Mouse (Mus musculus): ENCODE data around the gene Fam69b.

Gene Fam69b

DNA sequence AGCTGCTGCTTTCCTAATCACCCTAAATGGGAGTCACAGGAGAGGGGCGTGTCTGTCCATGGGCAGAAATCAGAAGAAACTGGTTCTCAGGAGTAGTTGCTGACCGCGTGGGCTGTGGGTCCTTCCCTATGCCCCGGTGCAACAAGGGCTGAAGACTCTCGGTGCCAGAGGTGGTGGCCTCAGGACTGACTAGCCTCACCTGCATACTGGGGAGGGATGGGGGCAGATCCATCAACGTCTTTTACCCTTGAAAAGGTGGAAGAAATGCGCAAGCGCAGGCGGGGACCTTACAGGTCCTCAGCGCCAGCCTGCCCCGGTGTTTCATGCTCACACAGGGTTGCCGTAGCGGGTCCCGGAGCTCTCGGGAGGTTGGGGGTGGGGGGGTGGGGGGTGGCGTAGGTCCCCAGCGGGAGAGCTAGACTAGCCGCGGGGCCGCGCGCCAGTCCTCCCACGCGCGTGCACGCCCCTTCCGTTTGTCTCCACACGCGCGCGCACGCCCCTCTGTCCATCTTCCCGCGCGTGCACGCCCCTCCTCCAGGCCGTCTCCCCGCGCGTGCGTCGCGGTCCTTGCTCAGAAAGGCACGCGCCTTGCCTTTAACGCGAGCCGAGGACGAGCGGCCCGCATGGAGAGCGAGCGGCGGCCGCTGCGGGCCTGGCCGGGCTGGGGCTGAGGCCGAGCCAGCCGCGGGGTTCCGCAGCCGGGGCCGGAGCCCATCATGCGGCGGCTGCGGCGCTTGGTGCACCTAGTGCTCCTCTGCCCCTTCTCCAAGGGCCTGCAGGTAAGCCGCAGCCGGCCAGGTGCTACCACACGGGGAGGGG, at the start of gene Fam69b:
Fam69b (plus strand) TSS at position 537 of the 819 bp plus-strand sequence.
- peak; percentile 51 for DNase-seq (ENCODE audit: low spot score)

DNA sequence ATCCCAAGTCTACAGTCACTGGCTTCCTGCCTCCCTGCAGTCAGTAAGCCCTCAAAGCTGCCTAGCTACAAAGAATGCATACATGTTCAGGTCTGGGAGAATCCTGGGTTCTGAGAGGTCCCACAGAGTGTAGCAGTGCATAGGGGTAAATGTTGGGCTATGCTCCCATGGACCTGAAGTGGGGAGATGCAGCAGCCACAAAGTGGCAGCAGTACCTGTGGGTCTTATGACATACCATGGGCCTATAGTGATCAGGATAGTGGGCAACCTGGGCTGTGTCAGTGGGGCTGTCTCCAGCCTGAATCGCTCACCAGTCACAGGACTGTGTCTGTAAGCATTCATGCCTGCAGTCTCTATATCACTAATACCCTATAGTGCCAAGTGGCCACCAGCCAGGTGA, 48.5 kb upstream of the Fam69b start, which contains the start of gene Egfl7:
Egfl7 (plus strand) TSS at position 301 of the 400 bp plus-strand sequence.
- no peak for DNase-seq (ENCODE audit: low spot score)

DNA sequence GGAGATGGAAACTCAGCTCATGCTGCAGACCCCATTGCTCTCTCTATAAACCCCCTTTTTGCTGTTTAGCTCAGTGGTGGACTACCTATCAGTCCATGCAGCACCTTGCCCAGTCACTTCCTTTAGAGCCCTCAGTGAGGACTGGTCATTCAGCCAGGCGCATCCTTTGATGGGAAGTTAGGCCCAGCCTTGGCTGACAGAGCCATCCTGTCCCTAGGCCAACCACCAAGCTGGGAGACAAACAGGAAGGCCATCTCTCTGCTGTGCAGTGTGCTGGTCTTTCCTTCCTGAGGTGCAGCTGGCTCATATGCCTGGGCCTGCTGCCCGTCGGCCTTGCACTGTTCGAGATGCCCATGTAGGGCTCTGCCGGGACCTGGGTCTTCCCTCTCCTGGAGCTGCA, 47.5 kb upstream of the Fam69b start:
- no peak for DNase-seq (ENCODE audit: low spot score)

DNA sequence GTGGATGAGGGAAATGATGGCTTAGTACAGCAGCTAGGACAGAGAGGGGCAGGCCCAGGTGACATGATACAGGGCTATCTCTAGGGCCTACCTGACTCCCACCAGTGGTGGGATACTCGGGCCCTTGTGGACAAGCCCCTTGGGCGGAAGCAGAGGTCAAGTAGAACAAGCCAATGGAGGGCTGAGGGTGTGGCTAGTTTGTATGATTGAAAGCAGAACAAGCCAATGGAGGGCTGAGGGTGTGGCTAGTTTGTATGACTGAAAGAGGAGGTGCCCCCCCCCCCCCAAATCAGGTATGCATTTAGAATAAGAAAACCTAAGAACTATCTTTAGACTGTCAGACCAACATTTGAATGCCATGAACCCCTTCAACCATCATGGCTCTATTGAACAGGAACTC, 46.1 kb upstream of the Fam69b start:
- no peak for DNase-seq (ENCODE audit: low spot score)

DNA sequence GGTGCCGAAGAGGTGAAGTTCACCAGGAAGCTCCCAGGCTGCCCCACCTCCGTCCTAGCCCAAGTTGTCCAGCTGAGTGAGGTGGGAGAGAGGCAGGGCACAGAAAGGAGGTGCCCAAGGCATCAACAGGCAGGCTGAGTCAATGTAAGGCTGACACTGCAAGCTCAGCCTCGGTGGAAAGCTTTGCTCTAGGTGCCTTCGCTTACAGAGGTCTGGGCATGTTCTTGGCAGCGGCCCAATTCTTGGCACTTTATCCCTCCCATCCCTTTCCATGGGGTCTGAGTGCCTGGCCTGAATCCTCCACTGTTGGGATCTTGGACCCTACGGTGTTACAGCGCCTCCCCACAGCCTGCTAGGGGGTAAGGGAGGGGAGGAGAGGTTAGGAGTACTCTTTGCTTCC, 45.5 kb upstream of the Fam69b start:
- DNase-seq (ENCODE audit: low spot score), result no peak

DNA sequence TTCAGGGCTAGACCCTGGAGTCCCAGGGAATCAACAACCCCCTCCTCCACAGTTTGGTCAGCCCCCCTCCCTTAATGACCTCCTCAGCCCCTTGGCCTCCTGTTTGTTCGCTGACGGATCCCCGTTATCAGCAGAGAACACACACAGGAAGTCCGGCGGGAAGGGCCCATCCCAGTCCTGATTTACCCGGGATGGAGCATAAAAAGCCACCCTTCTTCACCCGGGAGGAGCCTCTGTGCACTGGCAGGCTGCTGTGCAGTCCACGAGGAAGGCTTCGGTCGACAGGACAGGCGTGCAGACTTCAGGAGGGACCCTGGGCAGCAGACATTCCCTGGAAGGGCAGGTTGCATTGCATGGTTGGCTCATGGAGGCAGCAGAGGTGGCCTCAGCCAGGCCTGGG, 44.6 kb upstream of the Fam69b start:
- DNase-seq (ENCODE audit: low spot score), result no peak

- DNase-seq (ENCODE audit: low spot score), result no peak
Measured at GRCm38 (mm10) chr2:26585713-26586112, 42.5 kb upstream of the Fam69b start.

- DNase-seq (ENCODE audit: low spot score), result peak; percentile 69
Measured at GRCm38 (mm10) chr2:26586294-26587043, 41.8 kb upstream of the Fam69b start, which contains the start of gene Gm20532. Gene Gm20532, plus strand, starts transcription at chr2:26586639.

GRCm38 (mm10) chr2:26587044-26587405, 41.2 kb upstream of the Fam69b start:
- no peak for DNase-seq (ENCODE audit: low spot score)

GRCm38 (mm10) chr2:26588573-26588972, 39.7 kb upstream of the Fam69b start:
- no peak for DNase-seq (ENCODE audit: low spot score)

DNA sequence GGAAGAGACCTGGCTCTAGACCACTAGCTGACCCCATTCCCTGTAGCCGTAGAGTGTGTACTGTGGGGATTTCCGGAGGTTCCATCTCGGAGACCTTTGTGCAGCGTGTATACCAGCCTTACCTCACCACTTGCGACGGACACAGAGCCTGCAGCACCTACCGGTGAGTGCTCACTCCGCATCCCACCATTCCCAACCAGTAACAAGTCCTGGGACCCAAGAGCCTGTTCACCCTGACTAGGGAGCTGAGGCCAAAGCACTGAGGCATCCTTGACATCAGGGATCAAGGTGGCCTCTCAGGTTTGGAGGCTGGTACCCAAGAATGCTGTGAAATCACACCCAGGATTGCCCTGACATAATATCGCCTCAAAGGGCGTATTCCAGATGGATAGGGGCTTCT, 39.0 kb upstream of the Fam69b start:
- DNase-seq (ENCODE audit: low spot score), result no peak

DNA sequence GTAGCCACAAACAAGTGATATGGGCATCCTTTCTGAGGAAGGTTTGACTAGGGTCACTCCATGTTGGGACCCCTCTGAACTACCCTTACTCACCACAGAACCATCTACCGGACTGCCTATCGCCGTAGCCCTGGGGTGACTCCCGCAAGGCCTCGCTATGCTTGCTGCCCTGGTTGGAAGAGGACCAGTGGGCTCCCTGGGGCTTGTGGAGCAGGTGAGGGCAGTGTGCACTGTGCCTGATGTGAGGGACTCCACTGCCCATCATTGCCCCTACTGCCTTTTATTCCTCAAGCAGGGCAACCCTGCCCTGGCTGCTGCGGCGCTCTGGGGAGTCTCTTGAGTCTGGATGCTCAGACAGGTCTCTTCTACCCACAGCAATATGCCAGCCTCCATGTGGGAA, 38.0 kb upstream of the Fam69b start:
- DNase-seq (ENCODE audit: low spot score), result no peak

- DNase-seq (ENCODE audit: low spot score), result no peak
Measured at GRCm38 (mm10) chr2:26590962-26591361, 37.3 kb upstream of the Fam69b start.

- DNase-seq (ENCODE audit: low spot score), result no peak
Measured at GRCm38 (mm10) chr2:26591416-26591815, 36.8 kb upstream of the Fam69b start.

DNA sequence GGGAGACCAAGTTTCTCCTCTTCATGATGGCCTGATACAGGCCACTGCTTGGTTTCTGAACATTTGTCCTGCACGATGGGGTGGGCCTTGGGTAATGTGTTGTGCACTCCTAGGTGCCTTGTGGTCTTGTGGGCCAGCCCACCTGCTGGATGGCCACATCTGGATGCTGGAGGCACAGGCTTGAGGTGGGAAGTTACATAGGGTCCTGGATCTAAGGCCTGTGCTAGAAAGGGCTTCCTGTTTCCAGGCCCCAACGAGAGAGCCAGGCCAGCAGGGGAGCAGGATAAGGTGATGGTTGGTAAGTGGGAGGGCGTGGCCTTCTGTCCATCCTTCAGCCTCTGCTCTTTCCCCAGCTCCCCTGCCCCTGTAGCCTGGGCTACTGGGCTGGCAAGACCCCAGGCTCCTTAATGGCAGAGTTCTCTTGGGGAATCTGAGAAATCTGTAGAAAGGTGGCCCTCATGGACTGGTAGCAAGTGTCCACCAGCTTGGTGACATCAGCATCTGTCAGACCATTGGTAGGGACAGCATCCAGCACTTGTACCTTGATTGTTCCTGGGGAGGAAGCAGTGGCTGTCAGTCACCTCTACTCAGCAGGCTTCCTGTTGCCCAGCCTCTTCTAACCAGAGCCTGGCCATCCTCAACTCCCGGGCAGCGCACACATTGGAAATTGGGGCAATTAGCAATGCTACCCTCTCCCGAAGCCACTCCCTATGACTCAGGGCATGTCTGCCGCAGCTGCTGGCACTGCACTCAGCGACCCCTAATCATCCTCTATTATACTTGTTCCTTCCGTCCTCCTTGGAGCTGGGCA, 34.8 kb upstream of the Fam69b start:
- DNase-seq (ENCODE audit: low spot score), result no peak

DNA sequence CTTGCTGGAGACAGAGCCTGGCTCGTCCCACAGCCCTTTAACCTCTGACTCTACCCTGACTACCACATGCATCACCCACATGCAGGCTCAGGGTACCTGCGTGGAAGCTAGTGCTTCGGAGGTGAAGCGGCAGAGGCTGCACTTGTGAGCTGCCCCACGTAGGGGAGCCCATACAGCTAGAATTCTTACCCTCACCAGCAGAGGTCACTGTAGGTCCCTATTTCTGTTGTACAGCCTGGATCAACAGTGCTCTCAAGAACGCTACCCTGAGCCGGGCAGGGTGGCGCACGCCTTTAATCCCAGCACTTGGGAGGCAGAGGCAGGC, 34.3 kb upstream of the Fam69b start:
- no peak for DNase-seq (ENCODE audit: low spot score)

DNA sequence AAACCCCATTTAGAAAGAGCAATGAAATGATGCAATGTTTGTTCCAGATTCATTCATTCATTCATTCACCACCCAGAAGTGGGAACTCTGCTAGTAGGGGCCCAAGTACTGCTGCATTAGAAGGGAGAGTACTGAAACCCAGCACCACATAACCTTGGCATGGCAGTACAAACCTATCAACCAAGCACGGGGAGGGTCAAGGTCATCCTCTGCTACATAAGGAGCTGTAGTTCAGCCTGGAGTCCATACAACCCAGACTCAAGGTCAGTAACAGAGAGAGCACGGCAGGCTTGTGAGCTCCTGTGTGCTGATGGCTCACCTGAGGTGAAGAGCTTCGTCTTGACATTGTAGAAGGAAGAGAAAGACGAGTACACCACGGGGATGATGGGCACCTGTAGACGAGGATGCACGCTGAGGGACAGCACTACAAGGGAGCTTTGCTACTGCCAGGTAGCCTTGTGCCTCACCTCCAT, 33.8 kb upstream of the Fam69b start:
- no peak for DNase-seq (ENCODE audit: low spot score)

- DNase-seq (ENCODE audit: low spot score), result no peak
Measured at GRCm38 (mm10) chr2:26594934-26595724, 33.1 kb upstream of the Fam69b start.

DNA sequence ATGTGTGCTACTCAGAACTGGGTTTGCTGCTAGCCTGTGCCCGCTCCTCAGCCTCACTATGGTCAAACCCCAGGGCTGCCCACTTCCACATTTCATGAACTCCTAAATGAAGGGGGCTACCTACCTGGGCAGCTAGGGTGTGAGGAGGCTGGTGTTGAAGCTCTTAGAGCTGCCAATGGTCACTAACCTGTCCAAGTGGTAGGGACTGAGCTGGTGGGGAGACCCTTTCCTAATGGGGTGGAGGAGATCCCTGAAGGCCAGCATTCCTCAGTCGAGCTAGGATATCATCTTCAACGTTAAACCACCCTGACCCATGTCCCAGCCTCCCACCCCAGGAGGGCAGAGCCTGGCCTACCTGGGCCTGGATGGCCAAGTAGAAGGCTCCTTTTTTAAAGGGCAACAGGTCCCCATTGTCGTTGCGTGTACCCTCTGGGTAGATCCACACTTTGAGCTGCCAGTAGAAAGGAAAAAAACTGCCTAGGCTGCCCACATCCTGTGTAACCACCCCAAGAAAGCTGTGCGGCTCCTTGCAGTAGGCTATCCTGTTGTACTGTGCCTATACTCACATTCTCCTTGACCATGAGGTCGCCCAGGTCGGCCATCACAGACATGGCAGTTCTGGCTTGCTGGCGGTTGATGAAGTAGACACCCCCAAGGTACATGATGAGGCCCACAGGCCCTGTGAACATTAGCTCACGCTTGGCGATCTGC, 32.4 kb upstream of the Fam69b start:
- no peak for DNase-seq (ENCODE audit: low spot score)

GRCm38 (mm10) chr2:26596898-26597297, 31.4 kb upstream of the Fam69b start:
- DNase-seq (ENCODE audit: low spot score), result no peak

DNA sequence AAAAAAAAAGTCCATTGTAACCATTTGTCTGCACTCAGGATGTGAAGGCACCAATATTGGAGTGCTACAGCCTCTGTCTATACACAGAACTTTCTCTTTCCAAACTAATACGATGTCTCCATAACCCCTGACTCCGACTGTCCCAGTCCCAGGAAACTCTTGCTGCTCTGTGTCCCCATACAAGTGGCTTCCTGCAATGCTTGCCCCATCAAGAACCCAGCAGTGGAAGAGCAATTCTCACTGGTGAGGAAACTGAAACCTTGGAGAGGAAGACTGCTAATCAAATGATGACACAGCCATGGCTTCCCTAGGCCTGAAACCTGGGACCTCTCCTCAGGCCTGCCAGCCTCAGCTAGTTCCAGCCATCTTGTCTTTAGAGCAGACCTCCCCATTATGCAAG, 30.4 kb upstream of the Fam69b start:
- DNase-seq (ENCODE audit: low spot score), result no peak
